Mouse (Mus musculus) embryonic fibroblast, embryonic 13.5 days (primary cell): ENCODE data around the gene Syt17. TPM values are rescaled to one million over a fixed set of nuclear protein-coding genes. Genes with fewer than 3 reads are reported as not detected.

Source experiments
- H3K27ac ChIP-seq: 2 replicates; pipeline ENCODE4 v1.5.1; 2012; ENCODE audit warnings: low read length, control low read depth, inconsistent platforms; ENCODE audit not compliant: insufficient read depth
- H3K4me1 ChIP-seq: 2 replicates; pipeline ENCODE4 v1.6.1; 2011; ENCODE audit warnings: low read length; ENCODE audit not compliant: control insufficient read depth, insufficient read depth
- H3K4me3 ChIP-seq: 2 replicates; pipeline ENCODE4 v1.5.1; 2011; ENCODE audit warnings: mild to moderate bottlenecking, control low read depth, low read length; ENCODE audit not compliant: insufficient read depth
- CTCF ChIP-seq: IDR thresholded peaks from 2 replicates; pipeline ENCODE4 v1.5.1; 2011; ENCODE audit warnings: mild to moderate bottlenecking, control low read depth, low read length, moderate library complexity, borderline replicate concordance; ENCODE audit not compliant: insufficient read depth
- POLR2A ChIP-seq: IDR thresholded peaks from 2 replicates; pipeline ENCODE4 v1.6.1; 2011; ENCODE audit warnings: low read depth, mild to moderate bottlenecking, control low read depth, low read length, moderate library complexity
- polyA plus RNA-seq: library from polyadenylated mRNA; stranded (reverse); fragments of >200 nt; gene quantifications from 2 replicates; pipeline ENCODE4 v1.2.4, GENCODE M21; 2011; ENCODE audit warnings: low read depth; ENCODE audit not compliant: missing spikeins, insufficient read length

Syt17 gene
- 1.4 and 2.4 TPM in 2 replicates for polyA plus RNA-seq

DNA sequence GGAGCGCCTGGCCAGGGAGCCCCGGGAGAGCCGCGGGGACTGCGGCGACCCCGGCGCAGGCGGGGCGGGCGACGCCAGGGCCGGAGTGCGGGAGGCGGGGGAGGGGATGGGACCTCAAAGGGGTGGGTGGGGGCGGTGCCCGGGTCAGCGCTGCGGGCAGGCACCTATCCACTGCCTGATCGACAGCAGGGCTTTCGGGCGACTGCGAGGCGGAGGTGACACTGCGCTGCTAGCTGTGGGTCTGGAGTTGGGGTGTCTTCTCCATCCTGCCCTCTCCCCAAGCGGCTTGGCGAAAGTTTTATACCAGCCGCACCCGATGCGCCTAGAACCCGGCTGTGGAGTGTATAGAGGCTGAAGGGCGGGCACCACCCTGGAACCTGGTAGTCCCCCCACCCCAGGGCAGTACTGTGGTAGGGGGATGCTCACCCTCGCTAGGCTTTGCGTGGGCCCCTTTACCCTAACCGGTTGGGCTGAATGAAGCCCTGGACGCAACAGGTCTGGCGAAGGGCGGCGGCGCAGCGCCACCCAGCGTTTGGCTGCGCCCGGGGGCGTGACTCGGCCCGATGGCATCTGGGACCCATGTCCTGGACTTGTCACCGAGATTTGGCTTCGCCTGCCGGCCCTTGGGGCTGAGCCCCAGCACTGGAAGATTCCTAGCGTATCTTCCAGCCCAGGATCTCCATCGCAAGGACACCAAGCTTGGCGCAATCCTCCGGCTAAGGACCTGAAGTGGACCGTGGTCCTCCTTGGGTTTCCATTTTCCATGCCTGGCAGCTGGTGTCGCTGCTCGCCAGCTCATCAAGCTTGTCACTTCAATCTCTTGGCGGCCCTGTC lies at the start of gene Syt17:
Gene Syt17 (minus strand): TSS at position 89 of the 834 bp plus-strand sequence.
- Histone ChIP-seq H3K27ac (no peak within 1 kb of the TSS), H3K4me1 (peaks cover 4% of the 10 kb centered on the region), H3K4me3 (peak within 1 kb of the TSS; percentile 53)
- peak; percentile 88 for TF ChIP-seq CTCF
- no peak for TF ChIP-seq POLR2A

DNA sequence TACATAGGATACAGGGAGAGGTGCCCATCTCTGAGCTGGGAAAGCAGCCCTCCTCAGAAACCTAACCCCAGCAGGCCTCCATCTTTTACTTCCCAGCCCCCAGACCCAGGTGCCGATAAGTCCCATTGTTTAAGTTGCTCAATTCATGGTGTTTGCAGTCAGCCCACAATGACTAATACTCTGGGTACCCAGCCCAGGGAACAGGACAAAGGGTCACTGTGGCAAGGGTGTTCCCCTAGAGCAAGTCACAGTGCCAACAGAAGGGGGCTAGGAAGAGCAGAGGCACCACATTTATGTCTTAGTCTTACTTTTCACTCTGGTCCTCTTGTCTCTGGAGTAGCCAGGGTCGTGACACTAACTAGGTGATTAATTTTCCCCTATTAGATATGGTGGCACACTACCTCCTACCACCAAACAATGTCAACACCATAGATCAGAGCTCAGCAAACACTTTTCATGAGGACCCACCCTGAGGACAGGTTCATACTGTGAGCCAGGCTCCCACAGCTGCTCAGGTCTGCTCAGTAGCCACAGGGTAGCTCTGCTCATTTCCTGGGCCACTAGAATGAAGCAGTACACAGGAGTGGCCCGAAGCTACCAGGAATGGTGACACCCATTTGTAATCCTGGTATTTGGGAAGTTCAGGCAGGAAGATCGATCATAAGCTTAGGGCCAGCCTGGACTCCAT lies 47.0 kb upstream of the Syt17 start:
- no peak overlapping the region for H3K4me3 ChIP-seq
- TF ChIP-seq POLR2A (no peak), CTCF (no peak)
- H3K27ac ChIP-seq, result no peak overlapping the region
- no peaks in the 10 kb centered on the region for H3K4me1 ChIP-seq

DNA sequence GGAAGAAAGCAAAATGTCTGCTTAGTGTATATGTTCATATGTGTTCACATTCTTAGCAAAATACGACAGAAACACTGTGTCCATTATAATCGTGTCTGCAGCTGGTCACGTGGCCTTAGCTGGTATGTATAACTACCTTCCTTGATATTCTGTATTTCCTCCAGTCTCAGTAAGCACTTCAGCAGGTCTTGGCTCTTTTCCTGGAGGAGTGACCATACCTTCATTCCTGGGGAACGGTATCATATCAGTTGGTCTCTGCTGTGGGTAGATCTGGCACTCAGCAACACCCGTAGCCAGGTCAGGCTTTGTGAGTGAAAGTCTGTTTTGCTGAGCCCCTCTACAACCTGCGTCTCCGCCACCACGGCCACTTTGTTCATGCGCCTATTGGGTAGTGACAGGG lies 45.9 kb upstream of the Syt17 start:
- TF ChIP-seq CTCF (no peak), POLR2A (no peak)
- no peak overlapping the region for H3K4me3 ChIP-seq
- no peaks in the 10 kb centered on the region for H3K4me1 ChIP-seq
- no peak overlapping the region; the same call in 1 of the 2 replicates for H3K27ac ChIP-seq

DNA sequence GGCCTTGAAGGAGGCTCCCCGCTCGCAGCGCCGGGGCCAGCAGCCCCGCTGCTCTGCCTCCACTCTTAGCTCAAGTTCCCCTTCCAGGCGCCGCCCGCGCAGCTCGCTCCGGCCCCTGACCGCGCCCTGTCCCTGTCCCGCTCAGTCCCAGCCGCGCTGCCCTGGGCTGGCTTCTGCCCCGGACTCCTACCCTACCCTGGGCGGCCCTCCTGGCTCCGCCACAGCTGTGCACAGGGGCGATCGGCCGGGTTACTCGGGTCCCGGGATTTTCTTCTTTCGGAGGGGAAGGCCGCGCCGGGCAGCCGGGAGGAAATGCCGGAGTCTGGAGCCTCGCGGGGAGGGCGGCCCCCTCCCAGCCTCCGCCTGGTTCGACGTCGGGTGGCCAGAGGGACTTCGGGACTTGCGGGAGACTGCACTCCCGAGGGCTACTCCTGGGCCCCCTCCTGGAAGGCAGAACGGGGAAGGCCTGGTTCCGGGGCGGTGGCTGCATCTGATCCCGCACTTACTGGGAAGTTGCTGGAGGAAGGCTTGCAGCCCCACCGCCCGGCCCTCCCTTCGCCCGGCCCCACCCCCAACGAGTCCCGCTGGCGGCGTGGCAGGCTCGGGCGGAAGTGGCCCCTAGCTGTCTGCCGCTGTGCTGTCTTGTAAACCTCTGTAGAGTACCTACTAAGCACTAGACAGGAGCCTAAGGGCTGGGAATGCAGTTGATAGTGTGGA lies 43.6 kb upstream of the Syt17 start, which contains the start of gene Itpripl2:
Gene Itpripl2 (minus strand): TSS at position 545 of the 717 bp plus-strand sequence.
- peak within 1 kb of the TSS; percentile 64 for H3K4me3 ChIP-seq
- H3K27ac ChIP-seq, result peak within 1 kb of the TSS; percentile 89

DNA sequence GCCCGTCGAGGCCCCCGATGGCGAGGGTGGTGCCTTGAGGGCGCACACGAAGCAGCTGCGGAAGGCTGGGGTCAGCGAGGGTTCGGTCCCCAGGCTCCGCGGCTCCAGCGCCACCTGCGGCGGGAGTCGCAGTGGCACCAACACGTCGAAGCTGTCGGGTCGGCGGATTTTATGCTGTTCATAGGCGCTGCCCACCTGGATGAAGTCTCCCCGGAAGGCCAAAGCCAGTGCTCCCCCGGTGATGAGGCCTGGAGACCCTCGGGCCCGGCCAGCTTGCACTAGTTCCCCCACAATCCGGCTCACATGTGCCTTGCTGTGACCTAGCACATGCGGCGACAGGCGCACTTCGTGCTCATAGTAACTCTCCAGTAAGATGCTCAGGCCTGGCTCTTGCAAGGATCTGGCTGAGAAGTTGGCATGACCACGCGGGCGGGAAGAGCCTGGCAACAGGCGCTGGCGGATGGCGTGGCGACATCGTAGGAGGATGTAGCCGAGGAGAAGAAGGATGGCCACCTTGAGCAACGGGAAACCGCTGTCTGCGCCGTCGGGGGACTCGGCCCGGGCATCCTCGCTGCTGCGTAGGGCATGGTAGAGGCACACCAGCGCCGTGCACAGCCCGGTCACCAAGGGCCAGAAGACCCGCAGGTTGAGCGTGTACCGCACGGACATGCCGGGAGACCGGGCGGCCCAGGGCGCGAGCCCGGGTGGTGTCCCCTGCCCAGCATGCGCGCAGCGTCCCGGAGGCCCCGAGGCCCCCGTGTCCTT lies 42.8 kb upstream of the Syt17 start:
- Histone ChIP-seq H3K4me1 (0 out of 2 replicates have a peak, but pooled peaks cover 4% of the 10 kb centered on the region), H3K4me3 (peak overlapping the region; percentile 64), H3K27ac (peak overlapping the region; percentile 89)
- TF ChIP-seq POLR2A (no peak), CTCF (peak; percentile 29; the same call in 1 of the 2 replicates)

More for the DNA sequence above, 43.6 kb upstream of the Syt17 start, which contains the start of gene Itpripl2:
- 0 out of 2 replicates have a peak, but pooled peaks cover 4% of the 10 kb centered on the region for H3K4me1 ChIP-seq
- TF ChIP-seq CTCF (no peak), POLR2A (peak; percentile 86)

DNA sequence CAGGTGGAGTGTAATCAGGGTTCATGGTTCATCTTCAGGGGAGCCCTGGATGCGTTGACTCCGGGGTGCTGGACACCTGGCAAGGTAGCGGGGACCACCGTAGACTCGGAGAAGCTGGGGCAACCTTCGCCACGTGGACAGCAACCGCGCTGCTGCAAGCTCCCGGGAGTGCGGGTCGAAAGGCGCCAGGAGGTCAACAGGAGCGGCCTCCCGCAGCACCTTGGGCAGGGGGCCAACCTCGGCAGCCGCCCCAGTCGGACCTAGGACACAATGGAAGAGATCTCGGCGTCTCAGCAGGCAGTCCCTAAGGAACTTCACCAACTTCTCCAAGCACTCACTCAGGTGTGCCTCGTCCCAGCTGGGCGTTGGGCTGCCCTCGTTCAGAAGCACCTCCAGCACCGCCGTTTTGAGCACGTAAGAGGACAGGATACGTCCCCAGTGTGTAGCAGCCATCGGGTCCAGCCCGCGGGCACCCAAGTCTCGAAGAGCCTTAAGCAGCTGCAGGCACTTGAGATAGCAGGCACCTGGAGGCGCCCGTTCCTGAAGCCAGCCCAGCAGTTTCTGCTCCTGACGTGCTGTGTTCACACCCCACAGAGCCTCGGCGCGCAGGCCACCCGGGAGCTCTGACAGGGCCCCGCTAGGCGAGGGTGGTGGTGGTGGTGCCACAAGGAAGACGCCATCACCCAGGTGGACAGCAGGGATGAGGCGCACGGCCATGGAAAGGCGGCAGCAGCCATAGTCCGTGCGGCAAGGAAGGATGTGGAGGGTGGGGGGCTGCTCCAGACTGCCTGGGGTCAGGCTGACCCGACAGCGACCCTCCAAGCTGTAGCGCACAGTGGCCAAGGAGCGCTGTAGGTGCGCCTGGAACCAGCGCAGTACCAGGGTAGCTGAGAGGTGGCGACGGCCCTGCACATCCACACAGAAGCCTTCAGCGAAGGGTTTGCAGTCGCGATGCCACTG lies 42.0 kb upstream of the Syt17 start:
- Histone ChIP-seq H3K27ac (peak overlapping the region; percentile 20; the same call in 1 of the 2 replicates), H3K4me1 (0 out of 2 replicates have a peak, but pooled peaks cover 4% of the 10 kb centered on the region), H3K4me3 (peak overlapping the region; percentile 64)
- TF ChIP-seq CTCF (no peak), POLR2A (no peak)

DNA sequence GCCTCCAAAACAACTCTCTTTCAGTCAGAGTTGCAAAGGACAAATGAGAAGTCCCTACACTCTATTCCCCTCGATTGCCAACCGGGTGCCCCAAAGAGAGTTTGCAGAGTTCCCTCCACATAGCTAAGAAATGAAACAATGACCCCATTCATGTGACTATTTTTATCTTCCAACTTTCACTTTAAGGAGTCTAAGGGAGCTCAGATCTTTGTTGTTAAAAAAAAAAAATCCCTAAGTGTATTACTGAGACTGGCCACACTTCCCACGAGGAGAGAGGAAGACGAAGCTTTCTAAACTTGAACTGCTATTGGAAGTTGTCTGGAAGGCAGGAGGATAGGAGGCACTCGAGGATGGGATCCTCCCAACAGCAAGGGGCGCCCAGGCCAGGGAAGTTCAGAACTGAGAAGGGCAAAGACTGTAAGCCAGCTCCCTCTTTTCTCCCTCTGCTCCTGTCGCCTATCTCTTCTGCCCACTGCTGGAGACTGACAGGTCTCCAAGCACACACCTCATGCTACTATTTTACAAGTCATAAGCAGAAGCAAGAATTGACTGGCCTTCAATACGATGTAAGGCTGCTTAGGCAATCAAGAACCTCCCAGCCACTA lies 40.1 kb upstream of the Syt17 start:
- TF ChIP-seq POLR2A (no peak), CTCF (no peak)
- Histone ChIP-seq H3K4me3 (peak overlapping the region; percentile 64), H3K27ac (peak overlapping the region; percentile 34; the same call in 1 of the 2 replicates), H3K4me1 (0 out of 2 replicates have a peak, but pooled peaks cover 4% of the 10 kb centered on the region)
